Mouse (Mus musculus) olfactory bulb, adult 2 months (tissue): Measurements from ENCODE around the gene Tnfsf13.

Source experiments
- CTCF ChIP-seq: fragments of 200-500 bp; IDR thresholded peaks from 2 replicates; pipeline ENCODE4 v1.5.1; 2012; ENCODE audit warnings: low read depth, mild to moderate bottlenecking, low read length, moderate library complexity; ENCODE audit not compliant: insufficient read depth
- POLR2A ChIP-seq: fragments of 200-500 bp; IDR thresholded peaks from 2 replicates; pipeline ENCODE4 v1.6.1; 2012; ENCODE audit warnings: mild to moderate bottlenecking, low read depth, low read length, moderate library complexity; ENCODE audit not compliant: insufficient read depth

DNA sequence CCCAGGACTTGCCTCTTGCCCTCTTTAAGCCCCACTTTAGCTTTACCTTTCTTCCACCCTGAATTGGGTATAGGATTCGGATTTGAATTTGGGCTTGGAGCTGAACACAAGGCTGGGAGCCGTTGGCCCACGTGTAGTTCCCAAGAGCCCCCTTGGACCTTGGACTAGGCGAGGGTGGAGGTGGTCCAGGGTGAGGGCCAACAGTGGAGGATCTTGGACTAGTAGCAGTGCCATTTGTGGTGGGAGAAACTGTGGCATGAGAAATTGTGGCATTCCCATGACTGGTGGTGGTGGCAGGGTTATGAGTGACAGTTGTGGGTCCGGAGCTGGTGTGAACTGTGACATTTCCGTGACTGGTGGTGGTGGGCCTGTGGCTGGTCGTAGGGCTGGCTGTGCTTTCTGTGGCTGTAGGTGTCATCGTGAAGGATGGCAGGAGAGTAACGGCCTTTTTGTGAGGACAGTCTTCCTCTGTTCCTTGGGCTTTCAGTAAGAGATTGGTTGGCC is 20.1 kb downstream of the Tnfsf13 start:
- TF ChIP-seq POLR2A: no peak
- TF ChIP-seq CTCF: no peak
